Mouse (Mus musculus): Measurements from ENCODE around the gene Mettl7b. TPM values are rescaled to one million over a fixed set of nuclear protein-coding genes. Genes with fewer than 3 reads are reported as not detected.

Mettl7b gene
- polyA plus RNA-seq, 1 experiment from 2014 or later, result not detected

GRCm38 (mm10) chr10:128933976-128934721 is 26.6 kb downstream of the Mettl7b start:
- Histone ChIP-seq H3K36me3 (ENCODE audit: inconsistent target) (no peaks in the 10 kb centered on the region), H3K27ac (no peak overlapping the region), H3K79me2 (ENCODE audit: inconsistent target) (no peaks in the 10 kb centered on the region), H3K4me3 (ENCODE audit: inconsistent target) (no peak overlapping the region)
- WGBS (ENCODE audit: missing documents), result 10% methylated on average over 21 of the region's 21 CpGs

DNA sequence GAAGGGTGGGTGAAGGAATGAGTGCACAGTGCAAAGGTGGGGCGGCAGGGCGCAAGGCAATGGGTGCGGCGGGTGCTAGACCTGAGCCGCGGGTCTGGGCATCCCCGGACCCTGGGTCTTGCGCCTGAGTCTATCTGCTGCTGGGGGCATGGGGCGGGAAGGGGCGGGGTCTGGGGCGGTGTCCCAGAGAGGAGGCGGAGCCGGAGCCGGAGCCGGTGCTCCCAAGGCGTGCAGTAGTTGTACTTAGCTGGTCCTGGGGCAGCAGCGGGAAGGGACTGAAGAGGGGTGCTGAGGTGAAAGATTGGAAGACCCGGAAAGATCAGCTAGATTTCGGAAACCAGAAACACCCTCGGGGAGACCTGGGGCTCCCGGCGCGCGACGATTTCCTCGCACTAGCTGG is 27.2 kb downstream of the Mettl7b start, which contains the start of gene Itga7:
Gene Itga7, plus strand, starts transcription at position 245 of the 400 bp plus-strand sequence.
- Histone ChIP-seq H3K27ac (no peak within 1 kb of the TSS), H3K4me3 (ENCODE audit: inconsistent target) (no peak within 1 kb of the TSS), H3K79me2 (ENCODE audit: inconsistent target) (no peaks in the 10 kb centered on the region), H3K36me3 (ENCODE audit: inconsistent target) (no peaks in the 10 kb centered on the region)
- 5% methylated on average over 25 of the region's 26 CpGs for WGBS (ENCODE audit: missing documents)

GRCm38 (mm10) chr10:128931441-128931840 is 29.3 kb downstream of the Mettl7b start:
- 45% methylated on average over 2 of the region's 2 CpGs for WGBS (ENCODE audit: missing documents)
- no peaks in the 10 kb centered on the region for H3K36me3 ChIP-seq (ENCODE audit: inconsistent target)
- no peaks in the 10 kb centered on the region for H3K79me2 ChIP-seq (ENCODE audit: inconsistent target)
- no peak overlapping the region for H3K27ac ChIP-seq
- H3K4me3 ChIP-seq (ENCODE audit: inconsistent target), result no peak overlapping the region

- Histone ChIP-seq H3K79me2 (ENCODE audit: inconsistent target) (no peaks in the 10 kb centered on the region), H3K4me3 (ENCODE audit: inconsistent target) (no peak overlapping the region), H3K27ac (no peak overlapping the region), H3K36me3 (ENCODE audit: inconsistent target) (no peaks in the 10 kb centered on the region)
- 92% methylated on average over 7 of the region's 7 CpGs for WGBS (ENCODE audit: missing documents)
Measured at GRCm38 (mm10) chr10:128929638-128930378, 31.0 kb downstream of the Mettl7b start.

DNA sequence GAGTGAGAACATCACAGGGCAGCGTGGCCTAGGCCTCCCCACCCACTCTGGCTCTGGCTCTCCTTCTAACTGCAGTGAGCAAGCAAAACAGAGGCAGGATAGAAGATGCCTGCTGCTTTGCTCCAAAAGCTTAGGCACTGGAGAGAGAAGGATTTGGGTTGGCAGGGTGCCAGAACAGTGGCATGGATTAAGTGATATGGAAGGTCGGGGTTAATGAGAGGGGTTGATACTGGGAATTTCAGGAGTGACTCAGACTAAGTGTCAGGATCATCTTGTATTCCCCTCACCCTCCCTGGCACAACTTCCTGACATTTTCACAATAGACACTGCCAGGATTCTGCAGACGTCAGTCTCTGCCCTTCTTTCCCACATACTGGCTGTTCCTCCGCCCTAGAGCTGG is 32.4 kb downstream of the Mettl7b start:
- H3K27ac ChIP-seq, result no peak overlapping the region
- no peak overlapping the region for H3K4me3 ChIP-seq (ENCODE audit: inconsistent target)
- no peaks in the 10 kb centered on the region for H3K36me3 ChIP-seq (ENCODE audit: inconsistent target)
- no peaks in the 10 kb centered on the region for H3K79me2 ChIP-seq (ENCODE audit: inconsistent target)
- WGBS (ENCODE audit: missing documents), result 85% methylated on average over 4 of the region's 4 CpGs

DNA sequence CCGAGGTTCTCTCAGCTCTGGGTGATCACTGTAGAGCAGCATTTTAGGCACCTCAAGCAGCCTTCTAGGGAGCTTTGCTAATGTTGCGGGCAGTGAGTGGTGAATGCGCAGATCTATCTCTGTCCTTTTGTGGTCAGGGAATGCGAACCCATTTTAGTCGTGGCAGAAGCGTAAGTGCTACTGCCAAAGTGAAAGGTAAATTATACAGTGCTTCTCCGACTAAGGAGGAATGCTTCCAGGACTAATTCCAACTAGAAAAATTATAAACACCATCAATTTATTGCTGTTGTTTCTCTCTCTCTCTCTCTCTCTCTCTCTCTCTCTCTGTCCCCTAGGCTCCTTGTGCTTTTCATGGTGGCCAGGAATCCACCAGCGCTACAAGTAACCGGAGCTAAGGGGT is 36.9 kb downstream of the Mettl7b start, which contains the start of gene Bloc1s1:
Gene Bloc1s1, minus strand, starts transcription at position 101 of the 400 bp plus-strand sequence.
- Histone ChIP-seq H3K27ac (peak within 1 kb of the TSS; percentile 78), H3K36me3 (ENCODE audit: inconsistent target) (no peaks in the 10 kb centered on the region), H3K4me3 (ENCODE audit: inconsistent target) (peak within 1 kb of the TSS; percentile 49), H3K79me2 (ENCODE audit: inconsistent target) (no peaks in the 10 kb centered on the region)
- 50% methylated on average over 9 of the region's 9 CpGs for WGBS (ENCODE audit: missing documents)

- peak overlapping the region; percentile 78 for H3K27ac ChIP-seq
- H3K79me2 ChIP-seq (ENCODE audit: inconsistent target), result no peaks in the 10 kb centered on the region
- WGBS (ENCODE audit: missing documents), result under 1% methylated on average over 42 of the region's 42 CpGs
- H3K36me3 ChIP-seq (ENCODE audit: inconsistent target), result peaks cover under 1% of the 10 kb centered on the region; the same call in 1 of the 2 replicates
- H3K4me3 ChIP-seq (ENCODE audit: inconsistent target), result peak overlapping the region; percentile 49
Measured at GRCm38 (mm10) chr10:128923013-128923691, 37.6 kb downstream of the Mettl7b start.

DNA sequence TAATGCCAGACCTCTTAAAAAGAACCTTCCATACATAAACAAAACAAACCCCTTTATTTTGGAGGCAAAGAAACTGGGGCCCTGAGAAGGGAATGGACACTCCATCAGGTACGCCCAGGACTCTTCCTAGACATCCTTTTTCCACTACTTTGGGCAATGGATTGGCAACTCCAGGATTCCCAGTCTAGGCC is 38.1 kb downstream of the Mettl7b start, which contains the start of gene Rdh5:
Gene Rdh5, minus strand, starts transcription at position 67 of the 191 bp plus-strand sequence.
- WGBS (ENCODE audit: missing documents), result 38% methylated on average over 1 of the region's 1 CpGs
- Histone ChIP-seq H3K27ac (peak within 1 kb of the TSS; percentile 78), H3K36me3 (ENCODE audit: inconsistent target) (peaks cover 5% of the 10 kb centered on the region; the same call in 1 of the 2 replicates), H3K79me2 (ENCODE audit: inconsistent target) (no peaks in the 10 kb centered on the region), H3K4me3 (ENCODE audit: inconsistent target) (peak within 1 kb of the TSS; percentile 49)

- H3K27ac ChIP-seq, result no peak overlapping the region
- H3K36me3 ChIP-seq (ENCODE audit: inconsistent target), result peaks cover 10% of the 10 kb centered on the region
- WGBS (ENCODE audit: missing documents), result 79% methylated on average over 16 of the region's 16 CpGs
- peak overlapping the region; percentile 49; the same call in 1 of the 2 replicates for H3K4me3 ChIP-seq (ENCODE audit: inconsistent target)
- no peaks in the 10 kb centered on the region for H3K79me2 ChIP-seq (ENCODE audit: inconsistent target)
Measured at GRCm38 (mm10) chr10:128921883-128922821, 38.6 kb downstream of the Mettl7b start.

- H3K36me3 ChIP-seq (ENCODE audit: inconsistent target), result peaks cover 19% of the 10 kb centered on the region
- WGBS (ENCODE audit: missing documents), result 100% methylated on average over 1 of the region's 1 CpGs
- no peak overlapping the region for H3K4me3 ChIP-seq (ENCODE audit: inconsistent target)
- no peak overlapping the region for H3K27ac ChIP-seq
- no peaks in the 10 kb centered on the region for H3K79me2 ChIP-seq (ENCODE audit: inconsistent target)
Measured at GRCm38 (mm10) chr10:128921251-128921650, 39.5 kb downstream of the Mettl7b start.

DNA sequence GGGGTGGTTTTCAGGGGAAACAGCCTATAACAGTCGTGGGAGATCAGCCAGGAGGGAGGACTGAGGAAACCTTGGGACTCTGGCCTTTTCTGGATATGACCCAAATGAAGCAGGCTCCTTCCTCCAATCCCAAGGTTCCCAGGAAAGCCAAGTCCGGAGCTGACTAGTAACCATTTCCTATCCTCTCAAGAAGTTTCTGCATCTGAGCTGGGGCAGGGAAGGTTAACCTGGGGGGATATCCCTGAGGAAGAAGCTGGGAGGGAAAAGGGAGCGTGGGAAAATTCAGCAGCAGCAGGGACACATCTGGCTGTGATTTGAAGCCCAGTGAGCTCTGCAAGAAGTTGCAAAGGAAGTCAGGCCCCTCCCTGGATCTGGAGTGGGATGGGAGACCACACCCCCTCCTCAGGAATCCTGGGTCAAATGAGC is 40.0 kb downstream of the Mettl7b start:
- WGBS (ENCODE audit: missing documents), result 90% methylated on average over 3 of the region's 3 CpGs
- Histone ChIP-seq H3K79me2 (ENCODE audit: inconsistent target) (no peaks in the 10 kb centered on the region), H3K27ac (no peak overlapping the region), H3K36me3 (ENCODE audit: inconsistent target) (peaks cover 23% of the 10 kb centered on the region), H3K4me3 (ENCODE audit: inconsistent target) (no peak overlapping the region)

- H3K4me3 ChIP-seq (ENCODE audit: inconsistent target), result no peak overlapping the region
- no peak overlapping the region for H3K27ac ChIP-seq
- WGBS (ENCODE audit: missing documents), result 94% methylated on average over 7 of the region's 7 CpGs
- H3K79me2 ChIP-seq (ENCODE audit: inconsistent target), result no peaks in the 10 kb centered on the region
- peaks cover 29% of the 10 kb centered on the region for H3K36me3 ChIP-seq (ENCODE audit: inconsistent target)
Measured at GRCm38 (mm10) chr10:128919966-128920365, 40.8 kb downstream of the Mettl7b start.

DNA sequence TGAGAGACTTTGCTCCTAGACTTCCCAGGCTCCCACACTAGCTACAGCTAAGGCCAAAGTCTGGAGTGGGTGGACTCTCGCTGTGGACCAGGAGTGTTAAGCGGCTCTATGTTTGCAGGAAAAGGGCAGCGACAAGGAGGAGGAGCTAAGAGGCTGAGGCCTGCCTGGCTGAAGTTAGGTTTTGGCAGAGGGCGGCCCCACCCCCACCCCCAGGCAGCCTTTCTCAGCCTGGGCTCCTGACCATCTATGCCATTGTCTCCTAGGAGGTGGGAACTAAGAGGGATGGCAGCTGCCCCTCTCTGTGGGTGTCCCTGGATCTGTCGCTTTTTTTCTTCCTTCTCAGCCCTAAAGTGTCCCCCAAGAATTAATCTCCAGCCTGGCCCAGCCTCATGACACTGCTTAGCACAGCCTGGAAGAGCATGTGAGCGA is 41.6 kb downstream of the Mettl7b start:
- WGBS (ENCODE audit: missing documents), result 83% methylated on average over 6 of the region's 6 CpGs
- Histone ChIP-seq H3K36me3 (ENCODE audit: inconsistent target) (peaks cover 37% of the 10 kb centered on the region), H3K27ac (no peak overlapping the region), H3K79me2 (ENCODE audit: inconsistent target) (peaks cover 4% of the 10 kb centered on the region; the same call in 1 of the 2 replicates), H3K4me3 (ENCODE audit: inconsistent target) (no peak overlapping the region)

GRCm38 (mm10) chr10:128918246-128918645 is 42.5 kb downstream of the Mettl7b start:
- 84% methylated on average over 7 of the region's 7 CpGs for WGBS (ENCODE audit: missing documents)
- H3K79me2 ChIP-seq (ENCODE audit: inconsistent target), result peaks cover 14% of the 10 kb centered on the region; the same call in 1 of the 2 replicates
- no peak overlapping the region for H3K4me3 ChIP-seq (ENCODE audit: inconsistent target)
- H3K36me3 ChIP-seq (ENCODE audit: inconsistent target), result peaks cover 46% of the 10 kb centered on the region
- H3K27ac ChIP-seq, result no peak overlapping the region
